Mouse (Mus musculus) macrophage (primary cell): Measurements from ENCODE around the gene Tprkb. TPM values are rescaled to one million over a fixed set of nuclear protein-coding genes. Genes with fewer than 3 reads are reported as not detected.
"Not testable (repeated sequence)": the region's sequence is repeated elsewhere in the genome, so short reads cannot be mapped to it uniquely, and the experiment has no call there.

Experiments
- H3K27ac ChIP-seq: fragments of 350-480 bp; formaldehyde crosslinking; 2 replicates; pipeline ENCODE4 v1.9.0; 2021
- H3K36me3 ChIP-seq: fragments of 350-480 bp; formaldehyde crosslinking; 2 replicates; pipeline ENCODE4 v1.9.0; 2021; ENCODE audit errors: inconsistent target
- H3K4me3 ChIP-seq: fragments of 350-480 bp; formaldehyde crosslinking; 2 replicates; pipeline ENCODE4 v1.9.0; 2021; ENCODE audit errors: inconsistent target
- H3K79me2 ChIP-seq: fragments of 350-480 bp; formaldehyde crosslinking; 2 replicates; pipeline ENCODE4 v1.9.0; 2021; ENCODE audit errors: inconsistent target
- WGBS: methylation state at CpG from one replicate; pipeline ENCODE4 v1.1.7; 2026; ENCODE audit warnings: inconsistent platforms; ENCODE audit not compliant: missing documents; 5-methylcytosine and 5-hydroxymethylcytosine counted together
- polyA plus RNA-seq: library from polyadenylated mRNA; stranded (reverse); fragments of 250-400 nt; gene quantifications from 3 replicates; pipeline ENCODE4 v1.2.4, GENCODE M21; 2018; ENCODE audit warnings: inconsistent platforms

Tprkb gene
- polyA plus RNA-seq, 1 experiment from 2014 or later = 21.2 TPM

DNA sequence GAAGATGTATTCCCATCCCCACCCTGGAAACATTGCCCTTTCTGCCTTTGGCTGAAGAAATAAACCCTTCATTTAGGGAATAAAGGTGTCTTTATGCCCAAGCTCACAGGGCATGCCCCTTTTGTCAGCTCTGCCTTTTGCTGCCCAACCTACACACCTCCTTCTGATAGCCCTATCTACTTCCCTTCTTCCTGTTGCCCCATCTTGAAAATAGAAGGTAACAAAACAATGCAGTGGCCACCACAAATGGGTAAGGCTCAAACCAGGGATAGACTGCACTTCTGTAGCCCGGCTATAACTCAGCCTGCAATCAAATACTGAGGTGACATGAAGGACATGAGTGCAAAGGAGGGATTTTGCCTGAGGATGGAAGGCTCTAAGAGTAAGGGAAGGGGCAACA, 64.1 kb downstream of the Tprkb start:
- WGBS = 82% methylated on average over 1 of the region's 1 CpGs

DNA sequence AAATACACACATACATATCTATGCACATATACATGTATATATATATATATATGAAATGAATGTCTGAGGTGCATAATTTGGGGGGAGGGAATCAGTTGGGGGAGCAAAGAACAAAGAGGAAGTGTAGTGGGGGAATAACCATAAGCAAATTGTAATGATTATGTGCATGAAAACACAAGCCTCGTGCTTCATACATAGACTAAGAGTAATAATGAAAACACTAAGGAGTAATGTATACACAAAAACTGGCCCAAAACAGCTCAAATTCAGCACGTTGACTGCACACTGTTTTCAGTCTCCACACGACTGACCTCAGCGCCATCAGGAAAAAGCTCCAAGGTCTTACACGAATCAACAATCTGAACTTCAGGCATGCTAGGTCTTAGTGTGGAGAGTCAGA, 64.6 kb downstream of the Tprkb start:
- Histone ChIP-seq H3K27ac (no peak overlapping the region), H3K79me2 (no peaks in the 10 kb centered on the region), H3K36me3 (no peaks in the 10 kb centered on the region), H3K4me3 (no peak overlapping the region)
- 92% methylated on average over 5 of the region's 5 CpGs for WGBS

More for the DNA sequence above, 64.1 kb downstream of the Tprkb start:
- no peak overlapping the region for H3K4me3 ChIP-seq
- H3K79me2 ChIP-seq = no peaks in the 10 kb centered on the region
- no peak overlapping the region for H3K27ac ChIP-seq
- H3K36me3 ChIP-seq = no peaks in the 10 kb centered on the region

DNA sequence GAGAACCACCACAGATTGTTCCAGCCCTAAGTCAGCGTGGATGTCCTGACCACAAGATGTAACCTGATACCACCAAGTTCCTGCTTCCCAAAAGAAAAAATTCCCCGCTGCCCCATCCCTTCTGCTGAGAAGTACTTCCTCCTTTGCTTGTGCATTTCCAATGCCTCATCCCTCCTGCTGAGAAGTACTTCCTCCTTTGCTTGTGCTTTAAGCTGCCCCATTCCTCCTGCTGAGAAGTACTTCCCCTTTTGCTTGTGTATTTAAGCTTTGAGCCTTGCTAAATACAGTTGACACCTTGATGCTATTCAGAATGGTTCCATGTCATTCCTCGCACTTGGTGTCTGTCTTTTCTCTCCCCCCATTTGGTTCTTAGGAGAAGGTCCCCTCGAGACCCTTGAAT, 67.1 kb downstream of the Tprkb start:
- not testable (repeated sequence) for H3K36me3 ChIP-seq, H3K27ac ChIP-seq, H3K4me3 ChIP-seq, H3K79me2 ChIP-seq
- WGBS = 79% methylated on average over 4 of the region's 4 CpGs

Other genes starting within 250 kb of the Tprkb start
- gene Nat8f7, start 198.7 kb upstream of the Tprkb start, polyA plus RNA-seq = not detected in 3 replicates
- gene Nat8f3, start 146.1 kb upstream of the Tprkb start, polyA plus RNA-seq = not detected in 3 replicates
- gene Nat8f6, start 90.9 kb upstream of the Tprkb start, polyA plus RNA-seq = not detected in 3 replicates
- gene Nat8f5, start 90.9 kb upstream of the Tprkb start, polyA plus RNA-seq = not detected in 3 replicates
- not detected in 3 replicates for gene Nat8, start 79.8 kb upstream of the Tprkb start, polyA plus RNA-seq
- gene Nat8f2, start 42.7 kb upstream of the Tprkb start, polyA plus RNA-seq = not detected in 3 replicates
- gene Nat8f4, start 7.0 kb upstream of the Tprkb start, polyA plus RNA-seq = 0.36 to 0.52 TPM (median 0.38 TPM) in 3 replicates
- gene Nat8f1, start 3.8 kb downstream of the Tprkb start, polyA plus RNA-seq = 0.87 to 3.0 TPM (median 0.91 TPM) in 3 replicates
- 32.2 to 44.7 TPM (median 38.9 TPM) in 3 replicates for gene Dusp11, start 49.8 kb downstream of the Tprkb start, polyA plus RNA-seq
- not detected in 3 replicates for gene Figla, start 104.3 kb downstream of the Tprkb start, polyA plus RNA-seq
- not detected in 3 replicates for gene Add2, start 116.8 kb downstream of the Tprkb start, polyA plus RNA-seq